Mouse (Mus musculus) heart, adult 2 months (tissue): ENCODE measurements around the gene Dcaf8. TPM values are rescaled to one million over a fixed set of nuclear protein-coding genes. Genes with fewer than 3 reads are reported as not detected.
A peak's percentile ranks its signal among the peaks of the same experiment; 100 is the strongest.

Experiments
- DNase-seq, 2 experiments: peaks; one replicate each; pipeline ENCODE4 v3.0.0; 2021
- H3K27ac ChIP-seq: fragments of 200-600 bp; 2 replicates; pipeline ENCODE4 v1.8.1; 2022
- H3K27me3 ChIP-seq: fragments of 200-500 bp; 2 replicates; pipeline ENCODE4 v1.6.1; 2012; ENCODE audit warnings: mild to moderate bottlenecking, low read length, inconsistent platforms, mixed read lengths; ENCODE audit not compliant: control insufficient read depth, insufficient read depth
- H3K36me3 ChIP-seq: fragments of 200-500 bp; 2 replicates; pipeline ENCODE4 v1.6.1; 2012; ENCODE audit warnings: low read length, inconsistent platforms; ENCODE audit not compliant: control insufficient read depth, insufficient read depth
- H3K4me1 ChIP-seq: fragments of 200-500 bp; 2 replicates; pipeline ENCODE4 v1.6.1; 2011; ENCODE audit warnings: low read length; ENCODE audit not compliant: control insufficient read depth, insufficient read depth
- H3K4me3 ChIP-seq: fragments of 200-600 bp; 2 replicates; pipeline ENCODE4 v1.8.1; 2022
- H3K79me2 ChIP-seq: fragments of 200-500 bp; replicated peaks from 2 replicates; pipeline ENCODE4 v1.6.1; 2012; ENCODE audit warnings: mild to moderate bottlenecking, inconsistent platforms, low read length, moderate library complexity, mixed read lengths; ENCODE audit not compliant: control insufficient read depth, insufficient read depth
- H3K9ac ChIP-seq: fragments of 200-500 bp; 2 replicates; pipeline ENCODE4 v1.6.1; 2012; ENCODE audit warnings: low read depth, mild to moderate bottlenecking, control low read depth, inconsistent platforms, low read length, mixed read lengths
- CTCF ChIP-seq: fragments of 200-600 bp; IDR thresholded peaks from 2 replicates; pipeline ENCODE4 v1.8.1; 2022; ENCODE audit warnings: antibody characterized with exemption, mild to moderate bottlenecking, moderate library complexity
- EP300 ChIP-seq: fragments of 200-500 bp; IDR thresholded peaks from 2 replicates; pipeline ENCODE4 v1.6.1; 2011; ENCODE audit warnings: low read depth, low read length, control low read depth; ENCODE audit not compliant: insufficient read depth
- POLR2A ChIP-seq: fragments of 200-500 bp; IDR thresholded peaks from 2 replicates; pipeline ENCODE4 v1.6.1; 2011; ENCODE audit warnings: mild to moderate bottlenecking, low read depth, low read length, control low read depth; ENCODE audit not compliant: insufficient read depth
- whole genome bisulfite sequencing: fragments of 180-500 bp; shearing (Covaris S2); methylation state at CpG from one replicate; pipeline ENCODE4 v1.1.7; 2018; 5-methylcytosine and 5-hydroxymethylcytosine counted together
- intact Hi-C: fragments of 180-260 bp; cut with DNase I; formaldehyde crosslinking; loops from one replicate; pipeline ENCODE4 v1.15.1; 2025
- polyA plus RNA-seq: library from polyadenylated mRNA; depleted of rRNA; stranded (reverse); fragments of >200 nt; gene quantifications from 2 replicates; pipeline ENCODE4 v1.2.3, GENCODE M21; 2012
- total RNA-seq, 2 experiments: library from RNA; stranded (reverse); gene quantifications; 2 replicates each; pipeline ENCODE4 v1.2.3; 2021

Gene Dcaf8
- total and polyA plus RNA-seq, 3 experiments = 62.7 to 116 (median 100) TPM

DNA sequence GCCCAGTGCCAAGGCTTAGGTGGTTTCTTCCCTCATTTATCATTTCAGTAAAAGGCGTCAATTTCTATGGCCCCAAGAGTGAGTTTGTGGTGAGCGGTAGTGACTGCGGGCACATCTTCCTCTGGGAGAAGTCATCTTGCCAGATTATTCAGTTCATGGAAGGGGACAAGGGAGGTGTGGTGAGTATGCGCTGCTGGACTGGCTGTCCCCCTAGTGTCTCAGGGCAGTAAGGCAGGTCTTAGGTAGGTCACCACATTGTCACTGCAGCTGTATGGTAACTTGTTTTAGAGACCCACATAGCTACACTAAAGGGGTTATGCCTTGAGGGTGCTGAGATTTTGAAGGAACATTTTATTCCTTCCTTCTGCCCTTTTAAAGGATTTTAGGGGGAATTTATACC is 41.0 kb downstream of the Dcaf8 start:
- Histone ChIP-seq H3K4me3 (no peak overlapping the region), H3K79me2 (no peaks in the 10 kb centered on the region), H3K9ac (no peak overlapping the region), H3K4me1 (no peaks in the 10 kb centered on the region), H3K27ac (no peak overlapping the region), H3K27me3 (no peaks in the 10 kb centered on the region), H3K36me3 (peaks cover 7% of the 10 kb centered on the region)
- no peak for DNase-seq
- WGBS = 33% methylated on average over 4 of the region's 4 CpGs
- TF ChIP-seq CTCF (peak; percentile 74), EP300 (no peak), POLR2A (no peak)
- intact Hi-C loops = no loop called here

DNA sequence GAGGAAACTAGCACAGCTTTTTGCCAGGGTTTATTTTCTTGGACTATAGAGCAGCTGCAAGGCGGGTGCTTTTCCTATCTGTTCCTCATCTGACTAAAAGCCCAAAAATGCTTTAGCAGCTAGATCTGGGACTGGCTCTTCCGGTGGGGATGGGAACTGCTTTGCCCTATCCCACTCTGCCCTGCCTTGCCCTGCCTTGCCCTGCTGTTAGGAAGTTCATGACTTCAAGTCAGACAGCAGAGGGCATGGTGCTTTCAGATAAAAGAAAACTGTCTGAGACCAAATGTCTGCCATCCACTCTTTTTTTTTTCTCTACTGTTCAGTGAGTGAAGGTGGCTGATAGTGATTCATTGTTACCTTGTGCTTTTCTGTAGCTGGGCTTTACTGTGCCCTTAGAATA is 43.7 kb downstream of the Dcaf8 start:
- TF ChIP-seq EP300 = no peak
- peak; percentile 41 for TF ChIP-seq CTCF
- Histone ChIP-seq H3K79me2 (no peaks in the 10 kb centered on the region), H3K4me1 (peaks cover 3% of the 10 kb centered on the region), H3K27ac (no peak overlapping the region), H3K36me3 (peaks cover 2% of the 10 kb centered on the region), H3K4me3 (no peak overlapping the region), H3K27me3 (no peaks in the 10 kb centered on the region), H3K9ac (no peak overlapping the region)
- DNase-seq = no peak
- 58% methylated on average over 2 of the region's 2 CpGs for WGBS
- intact Hi-C loops = no loop called here

- peaks cover 5% of the 10 kb centered on the region for H3K36me3 ChIP-seq
- H3K4me3 ChIP-seq = no peak overlapping the region
- H3K27me3 ChIP-seq = no peaks in the 10 kb centered on the region
- H3K27ac ChIP-seq = no peak overlapping the region
- TF ChIP-seq EP300 = no peak
- TF ChIP-seq CTCF = no peak
- no peak for TF ChIP-seq POLR2A
- no peak for DNase-seq
- peaks cover 3% of the 10 kb centered on the region for H3K4me1 ChIP-seq
- no peak overlapping the region for H3K9ac ChIP-seq
- intact Hi-C loops = no loop called here
- WGBS = 82% methylated on average over 3 of the region's 3 CpGs
- H3K79me2 ChIP-seq = no peaks in the 10 kb centered on the region
These were observed 44.3 kb downstream of the Dcaf8 start for GRCm38 (mm10) chr1:172192217-172192616.

DNA sequence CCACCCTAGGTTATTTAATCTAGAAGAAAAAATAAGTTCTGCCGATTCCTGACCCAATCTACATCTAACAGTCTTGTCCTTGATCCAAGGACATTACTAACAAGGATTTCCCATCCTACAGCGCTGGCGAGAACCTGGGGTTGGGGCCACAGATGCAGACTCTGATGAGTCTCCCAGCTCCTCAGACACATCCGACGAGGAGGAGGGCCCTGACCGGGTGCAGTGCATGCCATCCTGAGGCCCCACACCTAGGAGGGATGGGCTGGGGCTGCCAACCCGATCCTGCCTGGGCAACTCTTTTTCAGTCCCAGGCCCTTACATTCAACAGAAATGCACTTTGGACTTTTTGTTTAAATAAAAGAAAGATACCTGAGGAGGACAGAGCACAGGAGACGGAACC is 46.6 kb downstream of the Dcaf8 start:
- Histone ChIP-seq H3K79me2 (no peaks in the 10 kb centered on the region), H3K9ac (no peak overlapping the region), H3K36me3 (peaks cover 3% of the 10 kb centered on the region), H3K27me3 (no peaks in the 10 kb centered on the region), H3K27ac (no peak overlapping the region), H3K4me3 (no peak overlapping the region), H3K4me1 (peaks cover 3% of the 10 kb centered on the region)
- no peak for DNase-seq
- WGBS = 71% methylated on average over 8 of the region's 8 CpGs
- TF ChIP-seq EP300 (no peak), POLR2A (no peak), CTCF (no peak)
- intact Hi-C loops = no loop called here

- Histone ChIP-seq H3K4me1 (peaks cover 11% of the 10 kb centered on the region), H3K9ac (no peak overlapping the region), H3K27ac (no peak overlapping the region), H3K27me3 (no peaks in the 10 kb centered on the region), H3K36me3 (peaks cover 10% of the 10 kb centered on the region), H3K79me2 (no peaks in the 10 kb centered on the region), H3K4me3 (no peak overlapping the region)
- no peak for DNase-seq
- 66% methylated on average over 3 of the region's 3 CpGs for WGBS
- TF ChIP-seq EP300 = no peak
- no peak for TF ChIP-seq CTCF
- no peak for TF ChIP-seq POLR2A
- intact Hi-C loops = loop anchor here (5.0 kb wide), 1 partner anchor 35 kb away; no protein-coding TSS in a partner anchor
These were observed 49.3 kb downstream of the Dcaf8 start for GRCm38 (mm10) chr1:172197146-172197545.

- Histone ChIP-seq H3K9ac (no peak overlapping the region), H3K36me3 (peaks cover 12% of the 10 kb centered on the region), H3K79me2 (no peaks in the 10 kb centered on the region), H3K4me1 (peaks cover 13% of the 10 kb centered on the region), H3K27ac (no peak overlapping the region), H3K27me3 (no peaks in the 10 kb centered on the region), H3K4me3 (no peak overlapping the region)
- no peak for DNase-seq
- TF ChIP-seq POLR2A (no peak), CTCF (no peak), EP300 (no peak)
- intact Hi-C loops = loop anchor here (5.0 kb wide), 1 partner anchor 36 kb away; no protein-coding TSS in a partner anchor
- WGBS = 74% methylated on average over 5 of the region's 5 CpGs
These were observed 50.0 kb downstream of the Dcaf8 start for GRCm38 (mm10) chr1:172197851-172198250.
